Mouse (Mus musculus) gastrocnemius, postnatal 36 days (tissue): Measurements from ENCODE around the gene Skida1. TPM values are rescaled to one million over a fixed set of nuclear protein-coding genes. Genes with fewer than 3 reads are reported as not detected.

Experiments used
- DNase-seq, 2 experiments: peaks; one replicate each; pipeline ENCODE4 v3.0.0; 2022
- intact Hi-C: fragments of 180-260 bp; cut with DNase I; formaldehyde crosslinking; loops from one replicate; pipeline ENCODE4 v1.15.1; 2025
- microRNA-seq, 2 experiments: library from miRNA; unstranded; fragments of <30 nt; microRNA quantifications; one replicate each; pipeline ENCODE4 v1.2.0; 2021
- total RNA-seq, 2 experiments: library from RNA; stranded (reverse); gene quantifications; 2 replicates each; pipeline ENCODE4 v1.2.3; 2021

Skida1 gene
- total RNA-seq, 2 experiments from 2014 or later = 0.18 to 0.25 TPM

DNA sequence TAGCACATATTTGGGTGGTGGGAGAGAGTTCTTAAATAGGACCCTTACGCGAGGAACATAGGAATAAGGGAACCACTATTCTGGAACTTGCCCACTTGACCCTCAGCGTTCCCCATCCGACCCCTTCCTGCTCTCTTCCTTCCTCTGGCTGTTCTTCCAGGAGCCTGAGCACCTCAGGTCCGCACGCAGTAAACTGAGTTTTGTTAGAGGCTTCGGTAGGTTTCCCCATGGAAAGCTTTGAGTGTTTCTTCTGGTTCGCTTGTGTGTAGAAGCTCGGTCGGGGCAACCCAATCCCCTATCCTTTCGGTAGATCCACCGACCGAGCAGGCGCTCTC, 23.1 kb downstream of the Skida1 start:
- DNase-seq = no peak
- intact Hi-C loops = loop anchor here (5.0 to 10.0 kb wide), 4 partner anchors 182 to 1319 kb away; partner anchors contain the start of genes Bmi1 and Commd3

GRCm38 (mm10) chr2:18025116-18025515, 23.7 kb downstream of the Skida1 start:
- DNase-seq = no peak

DNA sequence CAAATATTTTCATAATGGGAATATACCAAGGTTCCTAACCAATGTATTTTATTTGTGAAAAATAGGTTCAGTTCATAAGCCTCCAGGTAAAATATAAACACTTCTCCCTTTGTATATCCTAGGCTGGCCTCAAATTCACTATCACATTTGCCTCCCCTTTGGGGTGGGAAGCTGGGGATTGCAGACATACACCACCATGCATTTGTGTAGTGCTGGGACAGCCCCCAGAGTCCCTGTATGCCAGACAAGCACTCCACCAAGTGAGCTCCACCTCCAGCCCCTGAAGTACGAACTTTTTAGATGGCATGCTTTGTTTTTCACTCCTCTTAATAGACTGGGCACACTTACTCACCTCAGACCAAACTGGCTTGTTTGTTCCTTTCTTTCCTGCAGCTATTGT, 26.0 kb downstream of the Skida1 start:
- intact Hi-C loops = loop anchor here (10.0 kb wide), 2 partner anchors 652 to 1322 kb away; partner anchors contain the start of genes Bmi1 and Commd3

More at GRCm38 (mm10) chr2:18025116-18025515, 23.7 kb downstream of the Skida1 start:
- intact Hi-C loops = loop anchor here (5.0 to 10.0 kb wide), 4 partner anchors 182 to 1320 kb away; partner anchors contain the start of genes Bmi1 and Commd3

GRCm38 (mm10) chr2:18019122-18019521, 29.7 kb downstream of the Skida1 start:
- DNase-seq = no peak
- intact Hi-C loops = no loop called here

More for the DNA sequence above, 26.0 kb downstream of the Skida1 start:
- DNase-seq = no peak

GRCm38 (mm10) chr2:18017321-18017720, 31.5 kb downstream of the Skida1 start:
- intact Hi-C loops = no loop called here
- no peak for DNase-seq

GRCm38 (mm10) chr2:18016639-18017038, 32.2 kb downstream of the Skida1 start:
- intact Hi-C loops = no loop called here
- no peak for DNase-seq

DNA sequence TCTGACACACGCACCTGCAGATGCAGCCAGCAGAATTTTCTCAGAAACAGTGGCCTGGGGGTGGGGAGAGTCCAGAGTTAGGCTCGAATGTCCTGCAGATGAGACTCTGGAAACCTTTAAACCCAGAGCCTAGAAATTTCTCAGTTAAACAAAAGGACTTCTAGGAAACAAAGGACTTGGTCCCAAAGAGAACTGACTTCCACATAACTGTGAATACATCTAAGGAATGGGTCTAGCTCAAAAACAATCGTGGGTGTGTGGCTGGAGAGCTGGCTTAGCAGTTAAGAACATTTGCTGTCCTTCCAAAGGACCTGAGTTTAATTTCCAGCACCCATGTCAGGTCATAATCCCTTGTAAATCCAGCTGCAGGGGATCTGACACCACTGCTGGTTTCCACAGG, 33.3 kb downstream of the Skida1 start:
- DNase-seq = no peak
- intact Hi-C loops = no loop called here

- DNase-seq = no peak
- intact Hi-C loops = no loop called here
Observed at GRCm38 (mm10) chr2:18012866-18013265, 36.0 kb downstream of the Skida1 start.

DNA sequence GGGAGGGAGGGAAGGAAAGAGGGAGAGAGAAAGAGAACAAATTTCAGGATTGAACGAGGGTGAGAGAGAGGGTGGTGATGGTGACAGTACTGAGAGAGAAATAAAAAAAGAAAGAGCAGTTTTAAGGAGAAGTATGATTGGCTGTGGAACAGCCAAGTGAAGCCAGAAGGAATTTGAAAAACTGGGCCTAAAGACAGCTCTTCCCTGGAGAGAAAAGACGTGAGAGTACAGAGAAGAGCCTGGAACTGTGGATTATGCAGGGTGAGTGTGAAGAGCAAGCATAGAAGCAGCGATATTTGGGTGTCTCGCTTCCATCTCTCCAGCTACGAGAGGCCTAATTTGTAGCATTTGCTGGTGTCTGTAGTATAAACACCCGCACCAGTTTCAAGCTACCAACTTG, 37.6 kb downstream of the Skida1 start:
- no peak for DNase-seq
- intact Hi-C loops = no loop called here

- no peak for DNase-seq
- intact Hi-C loops = no loop called here
Observed at GRCm38 (mm10) chr2:18005137-18005536, 43.7 kb downstream of the Skida1 start.

GRCm38 (mm10) chr2:18004286-18004685, 44.6 kb downstream of the Skida1 start:
- DNase-seq = no peak
- intact Hi-C loops = no loop called here

GRCm38 (mm10) chr2:18002306-18002705, 46.5 kb downstream of the Skida1 start:
- intact Hi-C loops = no loop called here
- DNase-seq = no peak

DNA sequence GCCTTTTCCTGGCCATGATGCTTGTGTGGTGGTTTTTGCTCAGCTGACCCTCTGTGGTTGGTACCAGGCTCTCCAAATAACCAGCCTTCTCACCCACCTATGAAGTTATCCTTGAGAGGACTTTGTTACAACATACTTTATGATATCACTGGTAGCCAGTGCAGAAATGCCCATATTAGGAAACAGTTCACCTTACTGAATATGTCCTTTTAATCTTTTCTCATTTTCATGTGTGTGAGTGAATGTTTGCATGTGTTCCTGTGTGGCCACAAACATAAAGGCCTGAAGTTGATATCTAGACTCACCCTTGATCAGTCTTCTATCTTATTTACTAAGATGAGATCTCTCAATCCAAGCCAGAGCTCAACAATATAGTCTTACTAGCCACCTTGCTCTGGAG, 52.0 kb downstream of the Skida1 start, which contains the start of gene H2al2a:
Gene H2al2a (minus strand): TSS at position 101 of the 400 bp plus-strand sequence.
- intact Hi-C loops = no loop called here
- DNase-seq = no peak

Small RNAs within 50 kb of the gene (microRNA-seq; reads per million reads assigned to microRNA genes)
- gene Mir7655 = 0 reads per million in 2 experiments

Other genes with a start within 250 kb of the Skida1 start
- not detected for gene H2al2a, start 52.1 kb downstream of the Skida1 start, total RNA-seq
- gene A930004D18Rik, start 11.3 kb downstream of the Skida1 start, total RNA-seq = under 1 TPM; 0.17 to 0.20 TPM
- 10 to 100 TPM; 15.6 to 21.9 TPM for gene Mllt10, start 6.2 kb upstream of the Skida1 start, total RNA-seq